ENCODE assay signal across 24 mouse cellular contexts in the genomic region with DNA sequence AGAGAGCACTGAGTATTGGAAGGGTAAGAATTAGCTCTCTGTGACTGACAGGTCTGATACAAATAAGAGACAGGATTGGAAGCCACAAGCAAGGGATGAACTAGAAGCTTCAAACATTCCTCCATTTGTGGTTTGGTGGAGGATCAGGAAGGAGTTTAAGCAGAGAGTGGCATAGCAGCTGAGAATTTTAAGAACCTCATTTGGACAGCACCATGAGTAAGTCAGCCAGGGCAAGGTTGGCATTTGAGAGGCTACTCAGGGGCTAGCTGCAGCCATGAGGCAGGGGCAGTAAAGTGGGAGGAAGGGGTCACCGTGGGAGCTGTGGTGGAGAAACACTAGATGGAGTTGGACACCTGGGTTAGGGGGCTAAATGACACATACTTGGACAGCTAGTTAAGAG.
"Had no signal": no experiment of that assay in that cellular context is flagged by ENCODE, and none has a peak within 500 bp of the region (broad histone marks: within the 10 kb centered on the region; RNA-seq: fewer than 3 reads in every experiment).

No protein-coding gene starts in this region.

- DNase-seq: gastrocnemius, adult 2 months; gastrocnemius, postnatal 10 days; gastrocnemius, postnatal 25 days; heart, adult 18-20 months; heart, postnatal 4 days; kidney, adult 18-20 months; kidney, adult 8-10 months; kidney, postnatal 10 days; kidney, postnatal 25 days; kidney, postnatal 4 days had no signal

- H3K9ac ChIP-seq: heart, embryonic 13.5 days; heart, embryonic 15.5 days; hindbrain, embryonic 12.5 days; hindbrain, embryonic 14.5 days; limb, embryonic 12.5 days; liver, embryonic 15.5 days had no signal

- ATAC-seq: hindbrain, embryonic 16.5 days; inflammation-experienced regulatory T-cells, adult 6 months; intestine, postnatal 0 days had no signal

- H3K4me2 ChIP-seq: heart, embryonic 11.5 days; heart, embryonic 13.5 days; heart, embryonic 15.5 days; hindbrain, embryonic 12.5 days; hindbrain, embryonic 14.5 days; limb, embryonic 12.5 days; liver, embryonic 15.5 days had no signal

- H3K27me3 ChIP-seq: heart, embryonic 13.5 days; heart, embryonic 15.5 days; hindbrain, embryonic 12.5 days; limb, embryonic 12.5 days had no signal

- H3K36me3 ChIP-seq: heart, embryonic 13.5 days; heart, embryonic 15.5 days; hindbrain, embryonic 10.5 days; hindbrain, embryonic 12.5 days; limb, embryonic 10.5 days; limb, embryonic 12.5 days; liver, embryonic 15.5 days had no signal

- H3K27ac ChIP-seq: gastrocnemius, adult 2 months; heart, embryonic 13.5 days; heart, embryonic 15.5 days; hindbrain, embryonic 10.5 days; hindbrain, embryonic 12.5 days; hindbrain, embryonic 14.5 days; layer of hippocampus, adult 2 months; left cerebral cortex, adult 2 months; limb, embryonic 10.5 days; limb, embryonic 12.5 days; liver, embryonic 15.5 days had no signal

- H3K9me3 ChIP-seq: heart, embryonic 13.5 days; heart, embryonic 15.5 days; hindbrain, embryonic 10.5 days; hindbrain, embryonic 12.5 days; limb, embryonic 10.5 days; limb, embryonic 12.5 days; liver, embryonic 15.5 days had no signal

- H3K4me3 ChIP-seq: gastrocnemius, adult 2 months; heart, embryonic 13.5 days; heart, embryonic 15.5 days; hindbrain, embryonic 10.5 days; hindbrain, embryonic 12.5 days; layer of hippocampus, adult 2 months; left cerebral cortex, adult 2 months; limb, embryonic 10.5 days; limb, embryonic 12.5 days; liver, embryonic 15.5 days had no signal
